Mouse (Mus musculus): ENCODE results near the gene Sec14l1.

The Sec14l1 gene

DNA sequence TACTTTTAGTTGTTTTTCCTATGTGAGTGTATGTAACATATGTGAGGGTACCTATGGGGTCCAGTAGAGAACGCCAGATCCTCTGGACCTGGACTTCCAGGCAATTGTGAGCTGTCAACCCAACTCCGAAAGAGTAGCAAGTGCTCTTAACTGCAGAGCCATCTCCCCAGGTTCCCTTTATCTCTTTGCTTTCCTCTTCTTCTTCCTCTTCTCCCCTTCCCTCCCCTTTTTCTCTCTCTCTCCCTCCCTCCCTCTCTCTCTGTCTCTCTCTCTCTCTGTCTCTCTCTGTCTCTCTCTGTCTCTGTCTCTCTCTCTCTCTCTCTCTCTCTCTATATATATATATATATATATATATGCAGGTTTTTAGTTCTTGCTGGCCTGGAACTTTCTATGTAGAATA is 7.1 kb upstream of the Sec14l1 start:
- 96% methylated on average over 2 of the region's 2 CpGs for WGBS

DNA sequence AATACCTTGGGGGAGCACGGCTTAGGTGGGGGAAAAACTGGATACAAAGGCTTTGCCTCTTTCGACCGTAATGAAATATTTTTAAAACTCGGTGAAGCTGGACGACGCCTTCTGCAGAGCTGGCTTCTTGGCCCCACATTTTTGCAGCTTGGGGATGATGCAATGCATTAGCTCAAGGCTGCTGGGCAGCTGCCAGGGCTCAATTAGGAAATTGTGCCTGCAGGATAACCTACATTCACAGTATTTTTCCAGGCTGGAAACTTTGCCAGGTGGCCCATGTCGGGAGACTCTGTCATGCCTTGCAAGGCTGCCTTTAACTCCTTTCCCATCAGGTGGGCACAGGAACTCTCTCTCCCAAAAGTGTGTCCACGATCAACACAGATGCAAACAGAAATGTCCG is 6.4 kb upstream of the Sec14l1 start:
- WGBS = 21% methylated on average over 9 of the region's 9 CpGs

DNA sequence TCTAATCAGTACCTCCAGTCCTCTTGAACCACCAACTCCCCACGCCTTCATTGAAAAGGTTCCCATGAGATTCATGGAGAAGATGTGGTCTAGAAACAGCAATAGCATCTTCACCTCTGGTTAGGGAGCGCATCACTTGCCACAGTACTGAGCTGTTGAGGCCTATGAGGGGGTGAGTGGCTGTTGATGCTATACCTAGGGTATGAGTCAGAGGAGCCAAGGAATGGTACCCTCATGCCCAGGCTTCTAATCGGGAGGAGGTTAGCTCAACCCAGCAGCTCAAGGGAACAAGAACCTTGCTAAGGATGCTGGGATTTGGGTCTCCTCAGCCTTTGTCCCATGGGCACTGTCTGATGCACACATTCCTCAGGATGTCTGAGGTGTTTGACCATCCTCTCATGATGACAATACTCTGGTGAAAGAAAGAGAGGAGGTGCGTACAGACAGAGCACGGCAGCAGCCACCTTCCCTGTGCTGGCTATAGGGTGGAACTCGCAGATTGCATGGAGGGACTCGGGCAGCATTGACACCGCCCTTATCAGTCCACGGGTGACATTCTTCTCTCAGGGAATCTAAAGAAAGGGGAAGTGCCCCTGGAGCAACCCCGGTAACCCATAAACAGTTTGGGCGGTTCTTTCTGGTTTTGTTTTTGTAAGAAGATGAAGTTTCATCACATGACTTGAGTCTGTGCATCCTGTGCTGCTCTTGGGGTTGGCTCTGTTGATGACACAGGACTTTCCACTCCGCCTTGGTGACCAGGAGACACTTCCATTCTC is 5.6 kb upstream of the Sec14l1 start:
- WGBS = 80% methylated on average over 12 of the region's 12 CpGs

DNA sequence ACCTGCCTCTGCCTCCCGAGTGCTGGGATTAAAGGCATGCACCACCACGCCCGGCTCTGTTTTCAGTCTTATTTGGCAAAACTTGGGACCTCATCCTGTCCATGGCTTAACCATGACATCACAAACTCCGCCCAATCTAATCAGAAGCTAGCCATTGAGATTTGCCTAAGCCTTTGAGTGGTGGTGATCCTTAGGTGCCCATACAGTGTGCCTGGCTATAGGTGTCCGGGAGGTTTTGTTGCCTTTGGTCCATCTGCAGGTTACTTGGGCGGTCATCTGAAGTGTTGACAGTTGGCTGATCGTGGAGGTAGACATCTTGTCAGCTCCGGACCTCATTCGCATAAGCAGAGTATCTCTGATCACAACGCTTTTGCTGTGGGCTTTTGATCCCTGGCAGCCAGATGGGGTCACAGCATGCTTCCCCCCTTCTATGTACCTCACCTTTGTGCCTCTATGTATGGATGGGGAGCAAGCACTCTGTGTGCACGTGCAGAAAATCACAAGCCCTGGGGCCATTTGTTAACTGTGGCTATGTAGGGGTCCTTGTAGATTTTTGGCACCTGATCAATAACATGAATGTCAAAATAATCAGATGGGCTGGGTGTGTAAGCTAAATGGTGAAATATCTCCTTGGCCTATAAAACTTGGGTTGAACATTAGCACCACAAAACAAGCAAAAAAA is 2.9 kb upstream of the Sec14l1 start:
- WGBS = 89% methylated on average over 11 of the region's 11 CpGs

DNA sequence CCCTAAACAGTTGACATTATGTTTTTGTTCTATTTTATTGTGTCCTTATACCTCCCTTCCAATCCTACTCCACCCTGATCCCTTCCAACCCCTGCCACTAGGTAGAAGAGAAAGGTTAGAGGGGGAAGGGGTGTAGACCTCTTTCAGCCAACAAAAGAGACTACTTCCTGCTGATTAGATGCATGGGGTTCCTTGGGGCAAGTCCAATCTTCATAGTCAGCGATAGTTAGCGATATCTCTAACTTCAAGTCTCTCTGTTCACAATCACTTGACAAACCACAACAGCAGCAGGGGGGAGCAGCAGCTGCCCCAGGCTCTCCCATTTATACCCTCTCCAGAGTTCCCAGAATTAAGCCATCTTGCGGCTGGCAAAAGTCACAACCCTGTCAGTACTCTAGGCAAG is 2.3 kb upstream of the Sec14l1 start:
- 73% methylated on average over 3 of the region's 3 CpGs for WGBS

DNA sequence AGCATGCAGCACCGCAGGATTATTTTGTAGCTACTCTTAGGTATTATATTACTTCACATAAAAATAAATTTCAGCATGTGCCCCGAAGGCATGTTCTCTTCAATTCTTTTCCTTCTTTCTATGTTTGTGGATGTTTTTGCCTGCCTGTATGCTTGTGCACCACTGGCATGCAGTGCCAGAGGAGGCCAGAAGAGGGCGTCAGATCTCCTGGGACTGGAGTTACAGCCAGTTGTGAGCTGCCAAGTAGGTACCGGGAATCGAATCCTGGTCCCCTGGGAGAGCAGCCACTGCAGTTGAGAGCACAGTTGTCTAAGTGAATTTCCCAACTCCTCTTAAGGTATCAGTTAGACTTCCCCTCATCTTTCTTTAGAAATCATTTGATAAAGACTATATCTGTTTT is 1.6 kb upstream of the Sec14l1 start:
- WGBS = 92% methylated on average over 5 of the region's 5 CpGs

DNA sequence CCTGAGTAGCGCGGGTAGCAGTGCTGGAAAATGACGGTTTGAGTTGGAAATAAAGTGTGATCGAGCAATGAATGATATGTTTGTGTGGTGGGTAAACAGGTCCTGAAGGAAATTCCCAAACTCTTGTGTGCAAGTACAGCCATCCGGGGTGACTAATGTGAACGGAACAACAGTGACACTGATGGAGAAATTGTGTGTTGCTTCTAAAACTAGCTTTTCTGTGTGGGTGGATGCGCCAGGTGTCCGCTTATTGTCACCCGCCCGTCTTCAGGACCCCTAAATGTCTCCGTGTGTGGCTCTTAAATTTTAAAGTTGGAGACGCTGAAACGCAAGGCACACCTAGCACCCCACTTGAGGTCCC is 757 bp upstream of the Sec14l1 start:
- 20% methylated on average over 13 of the region's 13 CpGs for WGBS

DNA sequence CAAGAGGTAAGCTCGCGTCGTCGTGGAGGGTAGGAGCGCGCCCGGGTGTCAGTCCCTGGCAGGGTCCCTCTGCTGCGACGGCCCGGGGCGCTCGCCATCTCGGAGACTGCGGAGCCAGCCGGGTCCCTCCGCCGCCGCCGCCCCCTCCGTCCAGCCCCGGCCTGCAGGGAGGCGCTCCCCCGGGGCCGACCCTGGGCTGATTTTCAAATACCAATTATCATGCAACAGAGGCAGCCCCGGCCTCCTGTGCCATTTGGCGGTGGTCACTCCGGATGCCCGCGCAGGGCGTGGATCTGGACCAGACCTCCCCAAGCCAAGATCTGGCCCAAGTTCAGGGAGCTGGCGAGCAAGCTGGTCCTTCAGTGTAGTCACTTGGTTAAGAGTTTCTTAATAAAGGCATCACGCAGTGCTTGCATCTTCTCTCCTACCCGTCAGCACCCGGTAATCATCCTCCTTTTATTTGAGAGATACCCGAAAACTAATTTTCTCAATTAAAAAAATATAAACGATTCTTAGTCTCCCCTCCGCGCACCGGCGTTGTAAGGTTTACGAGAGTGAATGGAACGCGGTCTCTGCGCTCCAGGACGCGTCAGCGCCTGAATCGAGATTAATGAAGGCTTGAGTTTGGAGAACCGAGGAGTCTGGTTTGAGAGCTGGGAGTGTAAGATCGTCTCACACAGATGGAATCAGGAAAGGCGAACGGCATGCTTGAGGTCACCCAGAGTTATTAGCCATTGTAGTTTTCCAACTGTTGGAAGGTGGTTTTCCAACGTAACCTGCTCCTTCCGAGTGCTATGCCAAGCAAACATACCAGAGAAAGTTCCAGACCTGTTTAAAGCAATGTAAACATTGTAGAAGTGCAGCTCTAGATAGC is 615 bp downstream of the Sec14l1 start:
- under 1% methylated on average over 54 of the region's 54 CpGs for WGBS

DNA sequence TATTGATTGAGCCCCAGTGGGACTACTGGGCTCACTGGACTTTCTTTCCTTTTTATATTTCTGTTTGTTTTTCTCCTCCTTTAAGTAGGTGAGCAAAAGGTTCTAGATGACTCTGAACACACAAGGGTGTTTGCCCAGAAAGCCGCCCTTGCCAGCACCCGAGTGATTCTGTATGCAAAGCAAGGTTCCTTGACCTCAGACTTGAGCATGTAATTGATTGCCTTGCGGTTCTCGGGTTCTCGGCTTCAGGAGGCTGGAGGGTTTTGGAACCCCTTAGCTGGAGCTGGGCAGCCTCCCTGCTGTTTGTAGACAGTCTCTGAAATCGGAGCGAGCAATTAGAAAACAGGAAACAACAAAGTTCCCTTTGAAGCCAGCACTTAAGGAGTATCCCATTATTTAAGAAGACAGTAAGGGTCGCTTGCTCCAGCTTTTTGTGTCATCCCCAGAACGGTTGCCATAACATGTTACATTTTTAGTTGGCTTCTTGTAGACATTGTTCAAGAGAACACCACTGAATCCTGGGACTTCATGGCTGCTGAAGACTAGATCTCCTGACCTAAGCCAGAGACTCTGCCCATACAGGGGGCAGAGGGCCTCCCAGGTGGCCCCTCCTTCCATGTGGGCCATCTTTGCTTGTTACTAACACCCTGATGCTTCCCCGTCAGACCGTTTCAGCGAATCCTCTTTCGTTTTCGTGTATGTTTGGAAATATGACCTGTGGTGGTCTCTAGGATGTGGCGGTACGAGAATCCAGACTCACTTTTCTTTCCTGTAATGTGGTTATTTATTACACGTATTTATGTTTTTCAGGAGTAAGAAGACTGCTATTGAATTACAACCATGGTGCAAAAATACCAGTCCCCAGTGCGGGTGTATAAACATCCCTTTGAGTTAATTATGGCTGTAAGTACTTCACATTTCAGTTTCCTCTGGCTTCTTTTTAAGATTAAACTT is 1.7 kb downstream of the Sec14l1 start:
- 21% methylated on average over 18 of the region's 18 CpGs for WGBS

DNA sequence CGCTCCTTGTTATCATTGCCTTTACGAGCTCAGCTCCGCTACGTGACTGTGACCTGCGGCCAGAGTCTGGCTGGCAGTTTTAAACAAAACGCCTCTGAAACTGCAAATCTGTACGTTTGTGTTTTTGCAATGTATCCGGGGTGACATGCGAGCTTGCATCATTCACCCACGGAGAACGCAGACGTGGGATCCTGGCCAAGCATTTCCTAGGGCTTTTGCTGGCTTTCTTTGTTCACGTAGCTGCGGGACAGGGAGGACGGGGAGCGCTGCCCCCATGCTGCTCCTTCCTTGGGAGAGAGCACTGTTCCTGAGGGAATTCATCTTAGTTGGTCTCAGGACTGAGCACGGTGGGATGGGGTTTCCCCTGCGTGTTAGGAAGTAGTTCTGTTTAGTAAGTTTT is 2.4 kb downstream of the Sec14l1 start:
- WGBS = 18% methylated on average over 18 of the region's 18 CpGs

DNA sequence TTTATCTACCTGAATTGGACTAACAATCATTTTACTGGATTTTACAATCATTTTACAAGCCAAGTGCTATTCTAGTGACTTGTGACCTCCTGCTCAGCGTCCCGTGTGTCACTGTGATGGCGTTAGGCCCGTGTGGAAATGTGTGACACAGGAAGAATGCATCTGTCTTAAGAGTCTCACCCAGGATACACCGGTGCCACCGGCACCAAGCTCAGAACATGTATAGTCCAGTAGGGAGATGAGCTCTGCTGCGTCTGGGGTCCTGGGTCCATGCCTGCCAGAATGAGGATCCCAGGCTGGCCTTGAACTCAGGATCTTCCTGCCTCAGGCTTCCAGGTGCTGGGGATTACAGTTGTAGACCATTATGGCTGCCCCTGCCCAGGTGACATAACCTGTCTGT is 2.8 kb downstream of the Sec14l1 start:
- 46% methylated on average over 7 of the region's 7 CpGs for WGBS

DNA sequence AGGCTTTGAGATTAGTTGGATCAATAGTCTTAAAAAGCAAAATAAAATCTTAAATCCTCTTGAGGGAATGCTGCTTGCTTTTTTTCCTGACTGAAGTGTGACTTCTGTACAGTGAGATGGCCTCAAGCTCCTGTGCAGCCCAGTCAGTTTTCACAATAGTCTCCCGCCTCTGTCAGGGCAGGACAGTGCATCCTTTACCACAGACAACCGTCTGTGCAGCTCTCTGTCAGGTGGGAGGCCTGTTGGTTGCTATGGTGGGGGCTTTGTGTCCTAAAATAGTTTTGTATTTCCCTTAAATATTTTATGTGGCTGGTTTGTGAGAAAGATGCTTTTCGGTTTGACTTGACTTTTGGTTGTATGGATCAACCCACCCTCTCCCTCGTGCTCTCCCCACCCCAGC is 3.3 kb downstream of the Sec14l1 start:
- WGBS = 29% methylated on average over 4 of the region's 4 CpGs

DNA sequence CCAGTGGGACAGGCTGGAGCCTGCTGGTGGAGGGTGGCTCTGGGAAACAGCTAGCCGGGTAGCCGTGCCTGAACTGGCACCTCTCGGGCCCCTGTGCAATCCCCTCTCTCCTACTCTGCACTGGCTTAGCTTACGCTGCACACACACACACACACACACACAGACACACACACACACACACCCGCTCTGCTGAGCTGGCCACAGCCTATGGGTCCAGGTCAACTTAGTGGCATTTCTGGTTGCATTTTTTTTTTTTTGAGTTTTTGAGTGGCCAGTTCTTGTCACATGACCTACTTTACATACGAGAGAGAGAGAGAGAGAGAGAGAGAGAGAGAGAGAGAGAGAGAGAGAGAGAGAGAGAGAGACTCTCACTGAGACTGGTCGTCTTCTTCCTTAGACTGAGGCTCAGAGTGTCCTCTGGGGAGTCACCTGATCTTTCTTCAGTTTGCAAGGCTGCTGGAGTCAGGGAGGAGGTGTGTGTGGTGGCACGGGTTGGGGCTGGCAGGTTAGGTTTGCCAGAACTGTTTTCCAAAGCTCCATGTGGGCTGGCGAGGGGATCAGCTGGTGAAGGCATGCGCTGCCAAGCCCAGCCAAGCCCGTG is 3.9 kb downstream of the Sec14l1 start:
- WGBS = 13% methylated on average over 11 of the region's 11 CpGs

DNA sequence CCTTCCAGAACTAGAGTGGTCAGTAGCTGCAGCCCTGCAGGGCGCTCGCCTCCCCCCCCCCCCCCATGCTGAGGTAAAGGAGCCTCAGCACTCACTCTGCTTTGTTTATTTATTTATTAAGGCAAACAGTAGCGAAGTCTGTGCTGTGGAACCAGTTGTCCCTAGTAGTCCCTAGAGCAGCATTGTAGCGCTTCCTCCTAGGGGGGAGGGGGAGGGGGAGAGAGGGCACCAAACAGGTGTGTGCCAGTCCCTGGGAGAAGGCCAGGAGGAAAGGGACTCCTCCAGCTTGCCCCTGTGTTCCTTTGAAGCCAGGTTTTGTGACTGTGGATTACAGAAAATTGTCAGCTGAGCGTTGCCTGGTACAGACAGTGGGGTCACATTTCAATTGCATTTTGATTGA is 4.8 kb downstream of the Sec14l1 start:
- 29% methylated on average over 5 of the region's 5 CpGs for WGBS

DNA sequence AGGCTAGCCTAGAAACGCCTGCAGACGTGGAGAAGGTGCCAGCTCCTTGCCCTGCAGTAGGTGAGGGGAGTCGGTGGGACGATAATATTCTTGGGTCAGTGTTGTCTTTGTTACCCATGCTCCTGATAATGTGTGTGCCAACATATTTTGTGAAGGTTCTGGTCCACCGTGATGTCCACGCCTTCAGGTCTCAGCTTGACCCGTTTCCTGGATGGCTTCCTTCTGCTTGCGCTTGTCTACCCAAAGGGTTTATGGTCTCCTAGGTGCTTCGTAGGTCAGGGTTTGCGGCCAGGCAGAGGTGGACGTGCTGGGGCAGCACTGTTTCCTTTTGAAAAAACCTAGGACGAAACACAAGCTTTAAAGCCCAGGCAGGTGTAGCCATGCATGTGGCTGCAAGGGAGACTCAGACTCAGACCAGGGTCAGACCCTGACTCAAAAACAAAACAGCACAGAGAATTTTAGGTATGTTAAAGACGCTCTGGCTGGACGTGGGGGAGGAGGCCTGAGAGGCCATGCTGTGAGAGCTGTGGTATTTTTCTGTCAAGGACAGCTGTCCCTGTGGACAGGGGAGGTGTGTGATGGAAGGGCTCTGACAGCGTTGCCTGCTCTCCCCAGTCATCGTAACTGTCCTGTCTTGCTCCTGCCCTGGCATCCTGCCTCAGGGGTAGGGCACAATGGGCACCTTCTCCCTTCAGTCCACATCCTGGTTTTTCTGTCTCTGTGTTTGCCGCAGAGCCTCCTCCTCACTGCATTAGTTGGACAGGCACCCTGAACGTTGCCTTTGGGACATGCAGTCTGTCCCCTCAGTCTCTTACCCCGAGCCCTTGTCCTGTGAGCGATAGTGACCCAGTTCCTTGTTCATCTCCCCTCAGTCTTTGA is 5.6 kb downstream of the Sec14l1 start:
- 34% methylated on average over 20 of the region's 20 CpGs for WGBS

DNA sequence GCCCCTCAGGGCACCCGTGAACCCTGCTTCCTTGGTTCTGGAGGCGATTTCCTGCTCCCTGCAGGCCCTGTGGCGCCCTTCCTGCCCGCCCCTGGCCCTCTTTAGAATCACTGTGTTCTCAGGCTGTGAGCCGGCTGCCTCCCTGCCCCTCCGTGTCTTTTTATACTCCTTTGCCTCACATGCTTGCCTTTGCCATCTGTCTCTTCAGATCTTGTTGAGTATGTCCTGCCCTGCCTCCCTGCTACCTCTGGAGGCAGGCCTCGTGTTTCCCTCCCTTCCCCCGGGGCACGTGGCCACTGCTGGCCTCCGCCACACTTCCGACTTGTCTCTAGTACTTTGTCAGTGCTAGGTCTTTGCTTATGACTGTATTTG is 6.2 kb downstream of the Sec14l1 start:
- WGBS = 12% methylated on average over 11 of the region's 11 CpGs

DNA sequence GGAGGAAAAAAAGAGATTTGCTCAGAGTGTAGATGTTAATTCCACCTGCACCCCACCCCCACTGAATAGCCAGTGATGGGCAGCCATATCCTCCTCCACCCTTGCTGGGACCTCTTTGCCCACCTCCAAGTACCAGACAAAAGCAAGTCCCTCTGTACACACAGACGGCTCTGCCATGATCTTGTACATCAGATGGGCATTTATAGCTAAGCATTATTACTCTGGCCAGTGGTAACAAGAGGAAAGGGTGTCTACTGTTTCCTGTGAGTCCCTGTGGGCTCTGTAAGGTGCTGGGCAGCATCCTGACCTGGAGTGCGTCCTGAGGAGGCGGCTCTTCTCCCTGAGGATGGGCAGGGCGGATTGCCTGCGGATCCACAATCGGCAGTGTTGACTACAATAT is 7.0 kb downstream of the Sec14l1 start:
- WGBS = 68% methylated on average over 6 of the region's 6 CpGs

DNA sequence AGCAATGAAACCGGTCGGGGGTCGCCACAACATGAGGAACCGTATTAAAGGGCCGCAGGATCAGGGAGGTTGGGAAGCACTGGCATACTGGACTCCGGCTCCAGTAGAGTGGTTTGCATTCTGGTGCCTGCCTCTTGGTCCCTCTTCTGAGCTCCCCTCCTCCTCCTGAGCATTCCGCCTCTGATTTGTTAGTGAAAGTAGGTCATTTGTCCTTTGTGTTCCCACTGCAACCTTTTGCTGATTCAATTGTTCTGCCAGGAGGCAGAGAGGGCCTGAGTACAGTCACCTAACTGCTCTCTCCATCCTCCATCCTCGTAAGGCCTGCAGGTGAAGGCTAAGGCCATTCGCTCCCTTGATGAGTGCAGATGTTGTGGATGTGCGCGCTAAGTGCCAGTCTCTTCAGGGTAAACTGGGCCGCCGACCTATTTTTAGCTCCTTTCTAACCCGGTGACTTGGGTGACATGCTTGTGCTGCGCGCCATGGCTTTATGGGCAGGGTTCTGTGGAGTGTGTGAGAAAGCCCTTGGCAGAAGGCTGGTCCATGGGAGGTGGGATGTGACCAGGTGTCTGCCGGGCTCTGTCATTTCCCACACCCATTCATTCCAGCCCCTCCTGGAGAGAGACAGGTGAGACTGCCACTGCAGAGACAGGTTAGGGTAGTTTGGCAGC is 8.6 kb downstream of the Sec14l1 start:
- 64% methylated on average over 17 of the region's 17 CpGs for WGBS

DNA sequence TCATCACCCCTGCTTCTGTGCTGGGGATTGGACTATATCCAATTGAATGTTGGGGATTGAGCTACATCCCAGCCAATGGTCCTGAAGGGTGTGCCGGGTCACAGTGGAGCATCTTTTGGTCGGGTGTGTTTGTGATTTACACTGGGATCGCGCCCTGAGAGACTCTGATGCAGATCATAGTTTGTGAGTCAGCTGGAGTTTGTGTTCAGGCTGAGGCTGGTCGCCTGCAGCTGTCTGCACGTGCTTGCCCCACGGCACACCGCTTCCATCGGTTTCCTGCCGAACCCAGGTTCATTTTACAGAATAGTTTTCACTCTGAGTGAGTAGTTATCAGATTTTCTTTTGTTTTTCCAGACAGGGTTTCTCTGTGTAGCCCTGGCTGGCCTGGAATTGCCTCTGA is 9.6 kb downstream of the Sec14l1 start:
- 35% methylated on average over 10 of the region's 10 CpGs for WGBS
